Mouse (Mus musculus) myocyte (in vitro differentiated cells): ENCODE measurements at regions not wholly inside any gene's neighbourhood (a gene's known extent, or its start where the extent isn't known, plus 50 kb on each side); places are given as distances from the start of the nearest gene placed in this dataset.

Source experiments
- H3K27me3 ChIP-seq: one replicate; pipeline ENCODE4 v1.6.1; 2011; ENCODE audit not compliant: control insufficient read depth, insufficient read depth, insufficient read length
- H3K36me3 ChIP-seq: one replicate; pipeline ENCODE4 v1.6.1; 2011; ENCODE audit not compliant: control insufficient read depth, insufficient read depth
- H3K4me2 ChIP-seq: one replicate; pipeline ENCODE4 v1.6.1; 2011; ENCODE audit warnings: low read depth, control low read depth
- H3K4me3 ChIP-seq: one replicate; pipeline ENCODE4 v1.5.1; 2011; ENCODE audit warnings: mild to moderate bottlenecking, control low read depth, moderate library complexity
- H3K79me2 ChIP-seq: one replicate; pipeline ENCODE4 v1.6.1; 2011; ENCODE audit not compliant: control insufficient read depth, insufficient read depth
- H3ac ChIP-seq: one replicate; pipeline ENCODE4 v1.6.1; 2011; ENCODE audit not compliant: control insufficient read depth, insufficient read length
- CEBPB ChIP-seq: IDR thresholded peaks from 2 replicates; pipeline ENCODE4 v1.6.1; 2011; ENCODE audit warnings: mild to moderate bottlenecking, moderate library complexity; ENCODE audit not compliant: poor library complexity, insufficient read depth, severe bottlenecking
- E2F4 ChIP-seq: IDR thresholded peaks from one replicate; pipeline ENCODE4 v1.6.1; 2011; ENCODE audit warnings: mild to moderate bottlenecking, control low read depth, moderate library complexity; ENCODE audit not compliant: insufficient read depth
- MAX ChIP-seq: IDR thresholded peaks from one replicate; pipeline ENCODE4 v1.6.1; 2011; ENCODE audit warnings: low read depth, mild to moderate bottlenecking, control low read depth
- MYOD1 ChIP-seq, 3 experiments: IDR thresholded peaks; one replicate each; pipeline ENCODE4 v1.6.1; 2011; ENCODE audit warnings: control low read depth in 2 of 3, low read depth in 2 of 3, mild to moderate bottlenecking in 2 of 3, moderate library complexity in 1 of 3; ENCODE audit not compliant: insufficient read length in 2 of 3, control insufficient read depth in 1 of 3
- MYOG ChIP-seq, 3 experiments: IDR thresholded peaks; one replicate each; pipeline ENCODE4 v1.6.1; 2011; ENCODE audit warnings: control low read depth in 2 of 3, low read depth in 2 of 3, mild to moderate bottlenecking in 2 of 3; ENCODE audit not compliant: insufficient read length in 2 of 3, control insufficient read depth in 1 of 3, insufficient read depth in 1 of 3
- POLR2A ChIP-seq: IDR thresholded peaks from one replicate; pipeline ENCODE4 v1.6.1; 2011; ENCODE audit warnings: low read depth, mild to moderate bottlenecking, control low read depth, moderate library complexity; ENCODE audit not compliant: insufficient read length
- POLR2AphosphoS2 ChIP-seq: IDR thresholded peaks from one replicate; pipeline ENCODE4 v1.6.1; 2011; ENCODE audit warnings: low read depth, control low read depth; ENCODE audit not compliant: insufficient read length
- REST ChIP-seq: IDR thresholded peaks from one replicate; pipeline ENCODE4 v1.6.1; 2011; ENCODE audit warnings: mild to moderate bottlenecking, control low read depth, moderate library complexity; ENCODE audit not compliant: insufficient read depth, insufficient read length
- SRF ChIP-seq: IDR thresholded peaks from one replicate; pipeline ENCODE4 v1.6.1; 2011; ENCODE audit warnings: low read depth; ENCODE audit not compliant: control insufficient read depth, insufficient read length
- TCF12 ChIP-seq: IDR thresholded peaks from one replicate; pipeline ENCODE4 v1.6.1; 2011; ENCODE audit warnings: mild to moderate bottlenecking, control low read depth; ENCODE audit not compliant: poor library complexity, insufficient read depth, severe bottlenecking
- TCF3 ChIP-seq: IDR thresholded peaks from one replicate; pipeline ENCODE4 v1.6.1; 2011; ENCODE audit warnings: low read depth, control low read depth; ENCODE audit not compliant: insufficient read length
- USF1 ChIP-seq: IDR thresholded peaks from one replicate; pipeline ENCODE4 v1.6.1; 2011; ENCODE audit warnings: low read depth, mild to moderate bottlenecking, control low read depth, moderate library complexity

DNA sequence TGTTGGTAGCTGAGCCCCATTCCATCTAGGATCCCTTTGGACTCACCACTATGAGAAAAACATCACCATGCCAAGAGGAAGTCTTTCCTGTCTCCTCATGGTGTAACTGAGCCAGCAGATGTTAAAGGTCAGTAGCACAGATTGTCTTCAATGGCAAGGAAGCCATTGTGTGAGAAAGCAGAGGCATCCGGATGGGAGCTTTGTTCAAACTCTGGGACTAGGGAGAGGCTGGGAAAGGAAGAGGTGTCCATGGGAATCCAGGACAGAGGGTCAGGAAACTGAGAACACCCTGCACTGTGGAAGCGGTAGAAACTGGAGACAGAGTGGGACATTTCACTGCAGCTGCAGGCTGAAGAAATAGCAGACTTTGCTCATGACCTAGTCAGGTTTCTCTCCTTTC lies 173.1 kb upstream of the Tnp1 start:
- no peaks in the 10 kb centered on the region for H3K36me3 ChIP-seq
- no peak overlapping the region for H3K4me3 ChIP-seq
- no peak overlapping the region for H3ac ChIP-seq
- TF ChIP-seq REST (no peak), SRF (no peak), CEBPB (no peak), TCF3 (no peak), MYOD1 (IDR thresholded peaks at IDR 0.05; ENCODE audit: control insufficient read depth in 1 of 3, insufficient read length in 2 of 3, low read depth in 2 of 3) (no peak), POLR2A (no peak), TCF12 (no peak), MYOG (IDR thresholded peaks at IDR 0.05; ENCODE audit: control insufficient read depth in 1 of 3, insufficient read depth in 1 of 3, insufficient read length in 2 of 3, low read depth in 2 of 3) (no peak), MAX (no peak), POLR2AphosphoS2 (no peak), E2F4 (no peak), USF1 (no peak)
- H3K79me2 ChIP-seq: no peaks in the 10 kb centered on the region
- H3K4me2 ChIP-seq: no peak overlapping the region
- no peaks in the 10 kb centered on the region for H3K27me3 ChIP-seq

DNA sequence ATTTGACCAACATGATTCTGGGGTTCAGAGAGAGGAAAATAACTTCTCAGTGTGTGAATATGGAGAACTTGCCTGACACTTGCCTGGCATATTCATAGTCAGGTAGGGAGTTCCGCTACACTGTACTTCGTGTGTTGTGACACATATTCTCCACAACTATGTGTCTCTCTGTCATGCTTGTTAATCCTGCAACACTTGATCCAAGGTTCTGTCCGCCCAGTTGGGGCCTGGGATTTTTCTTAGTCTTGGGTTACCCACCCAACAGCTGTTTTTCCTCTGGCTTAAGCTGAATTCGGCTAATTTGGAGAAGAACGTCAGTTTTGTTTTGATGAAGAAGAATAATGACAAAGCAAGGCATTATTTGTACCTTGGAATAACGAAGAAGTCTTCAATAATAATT lies 168.8 kb upstream of the Tnp1 start:
- Histone ChIP-seq H3K4me2 (no peak overlapping the region), H3K36me3 (no peaks in the 10 kb centered on the region), H3ac (no peak overlapping the region), H3K4me3 (no peak overlapping the region), H3K79me2 (no peaks in the 10 kb centered on the region), H3K27me3 (no peaks in the 10 kb centered on the region)
- TF ChIP-seq CEBPB: no peak

DNA sequence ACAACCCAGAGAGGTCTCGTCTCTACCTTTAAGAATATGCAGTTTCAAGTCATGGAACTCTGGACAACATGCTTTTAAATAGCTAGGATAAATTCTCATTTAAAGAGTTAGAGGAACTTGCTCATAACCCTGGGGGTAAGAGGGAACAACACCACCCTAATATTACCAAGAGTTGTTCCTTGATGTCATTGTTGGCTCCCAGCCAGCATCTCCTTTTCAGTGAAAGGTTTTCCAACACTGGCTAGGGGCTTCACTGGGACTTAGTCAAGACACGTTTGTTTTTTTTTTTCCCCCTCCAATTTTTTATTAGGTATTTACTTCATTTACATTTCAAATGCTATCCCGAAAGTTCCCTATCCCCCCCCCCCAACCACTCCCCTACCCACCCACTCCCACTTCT lies 163.1 kb upstream of the Tnp1 start:
- TF ChIP-seq TCF12 (no peak), SRF (no peak), MAX (no peak), E2F4 (no peak), USF1 (no peak)
- no peaks in the 10 kb centered on the region for H3K27me3 ChIP-seq
- H3K4me2 ChIP-seq: no peak overlapping the region
- H3K4me3 ChIP-seq: no peak overlapping the region
- H3ac ChIP-seq: no peak overlapping the region
- H3K36me3 ChIP-seq: no peaks in the 10 kb centered on the region
- no peaks in the 10 kb centered on the region for H3K79me2 ChIP-seq

GRCm38 (mm10) chr1:73177076-73177475 lies 161.4 kb upstream of the Tnp1 start:
- H3K4me3 ChIP-seq: no peak overlapping the region
- H3K27me3 ChIP-seq: no peaks in the 10 kb centered on the region
- H3ac ChIP-seq: no peak overlapping the region
- no peaks in the 10 kb centered on the region for H3K36me3 ChIP-seq
- TF ChIP-seq TCF12: no peak
- no peak for TF ChIP-seq POLR2A
- no peak for TF ChIP-seq MYOD1 (IDR thresholded peaks at IDR 0.05; ENCODE audit: control insufficient read depth in 1 of 3, insufficient read length in 2 of 3, low read depth in 2 of 3)
- TF ChIP-seq TCF3: no peak
- no peak for TF ChIP-seq SRF
- no peak for TF ChIP-seq CEBPB
- no peak for TF ChIP-seq REST
- TF ChIP-seq MYOG (IDR thresholded peaks at IDR 0.05; ENCODE audit: control insufficient read depth in 1 of 3, insufficient read depth in 1 of 3, insufficient read length in 2 of 3, low read depth in 2 of 3): no peak
- no peak for TF ChIP-seq POLR2AphosphoS2
- H3K4me2 ChIP-seq: no peak overlapping the region
- H3K79me2 ChIP-seq: no peaks in the 10 kb centered on the region

GRCm38 (mm10) chr1:73170668-73171008 lies 154.9 kb upstream of the Tnp1 start:
- H3K4me2 ChIP-seq: no peak overlapping the region
- H3ac ChIP-seq: no peak overlapping the region
- H3K4me3 ChIP-seq: no peak overlapping the region
- H3K27me3 ChIP-seq: no peaks in the 10 kb centered on the region
- no peaks in the 10 kb centered on the region for H3K79me2 ChIP-seq
- H3K36me3 ChIP-seq: no peaks in the 10 kb centered on the region
- TF ChIP-seq E2F4: no peak
- TF ChIP-seq MYOD1 (IDR thresholded peaks at IDR 0.05; ENCODE audit: control insufficient read depth in 1 of 3, insufficient read length in 2 of 3, low read depth in 2 of 3): no peak
- no peak for TF ChIP-seq CEBPB
- no peak for TF ChIP-seq TCF12
- TF ChIP-seq TCF3: no peak
- TF ChIP-seq MYOG (IDR thresholded peaks at IDR 0.05; ENCODE audit: control insufficient read depth in 1 of 3, insufficient read depth in 1 of 3, insufficient read length in 2 of 3, low read depth in 2 of 3): no peak
- no peak for TF ChIP-seq MAX
- TF ChIP-seq POLR2AphosphoS2: no peak
- no peak for TF ChIP-seq POLR2A
- no peak for TF ChIP-seq SRF
- no peak for TF ChIP-seq REST
- TF ChIP-seq USF1: no peak
